7 mouse cellular contexts compared by ENCODE assay signal in the genomic region with DNA sequence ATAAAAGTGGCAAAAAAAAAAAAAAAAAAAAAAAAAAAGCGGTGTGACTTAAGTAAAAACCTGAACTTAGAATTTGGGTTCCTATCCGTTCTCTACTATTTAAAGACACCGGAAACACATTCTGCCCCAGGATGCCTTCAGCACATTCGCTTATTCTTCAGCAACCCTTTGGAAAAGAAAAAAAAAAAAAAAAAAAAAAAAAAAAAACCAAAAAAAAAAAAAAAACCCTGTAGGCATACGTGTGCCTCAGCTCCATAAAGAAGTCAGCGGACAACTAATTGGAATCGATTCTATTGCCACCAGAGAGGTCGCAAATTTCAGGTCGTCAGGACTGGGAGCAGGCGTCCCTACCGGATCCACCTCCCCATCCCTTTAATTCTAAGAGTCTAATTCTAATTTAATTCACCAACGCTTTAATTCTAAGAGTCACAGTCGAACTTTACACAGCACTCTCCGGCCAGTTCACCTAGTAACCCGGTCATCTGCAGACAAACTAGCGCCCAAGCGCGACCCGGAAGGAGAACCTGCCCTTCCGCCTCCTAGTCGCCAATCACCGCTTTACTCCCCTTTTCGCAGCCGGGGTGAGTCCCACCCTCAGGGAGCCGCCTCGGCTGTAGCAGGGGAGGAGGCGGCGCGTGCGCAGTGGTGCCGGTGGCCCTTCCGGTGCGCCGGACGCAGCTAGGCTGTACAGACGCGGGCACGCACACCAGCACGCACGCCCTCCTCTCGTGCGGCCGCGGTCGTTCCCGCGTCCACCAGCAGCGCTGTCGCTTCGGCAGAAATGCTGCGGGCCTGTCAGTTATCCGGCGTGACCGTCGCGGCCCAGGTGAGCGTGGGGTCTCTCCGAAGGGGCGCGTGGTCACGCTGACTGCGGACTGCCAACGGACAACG. TPM values are rescaled to one million over a fixed set of nuclear protein-coding genes. Genes with fewer than 3 reads are reported as not detected.
DNase-seq lines count a peak whose midpoint lies in the region; ATAC-seq lines count a peak whose summit lies in the region.

Gene Immt, plus strand, starts transcription at position 642 of the 891 bp plus-strand sequence.

- under 1% methylated on average over 63 of the region's 64 CpGs for WGBS in embryonic facial prominence, embryonic 12.5 days
- WGBS in limb, embryonic 11.5 days = under 1% methylated on average over 64 of the region's 64 CpGs
- under 1% methylated on average over 64 of the region's 64 CpGs for WGBS in midbrain, embryonic 14.5 days

- no peaks in the 10 kb centered on the region for H3K9me3 ChIP-seq in embryonic facial prominence, embryonic 12.5 days
- no peaks in the 10 kb centered on the region for H3K9me3 ChIP-seq in limb, embryonic 11.5 days (ENCODE audit: control insufficient read depth, low read length)
- no peaks in the 10 kb centered on the region for H3K9me3 ChIP-seq in midbrain, embryonic 14.5 days (ENCODE audit: control insufficient read depth, low read length)

- H3K4me3 ChIP-seq in embryonic facial prominence, embryonic 12.5 days = peak within 1 kb of the TSS; percentile 81
- peak within 1 kb of the TSS; percentile 80 for H3K4me3 ChIP-seq in limb, embryonic 11.5 days (ENCODE audit: low read depth, low read length)
- H3K4me3 ChIP-seq in midbrain, embryonic 14.5 days (replicated peaks; ENCODE audit: low read depth, low read length) = peak within 1 kb of the TSS; percentile 99

- peak; percentile 99 for ATAC-seq in embryonic facial prominence, embryonic 12.5 days (ENCODE audit: insufficient number of reproducible peaks, insufficient read depth, low FRiP score, low TSS enrichment)
- ATAC-seq in limb, embryonic 11.5 days (ENCODE audit: insufficient number of reproducible peaks, low FRiP score, low TSS enrichment, low read depth) = peak; percentile 99
- ATAC-seq in midbrain, embryonic 14.5 days (ENCODE audit: low FRiP score, low TSS enrichment) = peak; percentile 100

- peak within 1 kb of the TSS; percentile 66 for H3K4me2 ChIP-seq in embryonic facial prominence, embryonic 12.5 days (replicated peaks)
- peak within 1 kb of the TSS; percentile 64 for H3K4me2 ChIP-seq in limb, embryonic 11.5 days (ENCODE audit: low read depth, severe bottlenecking)
- H3K4me2 ChIP-seq in midbrain, embryonic 14.5 days (ENCODE audit: low read length) = peak within 1 kb of the TSS; percentile 82

- peak within 1 kb of the TSS; percentile 69 for H3K9ac ChIP-seq in embryonic facial prominence, embryonic 12.5 days
- peak within 1 kb of the TSS; percentile 86 for H3K9ac ChIP-seq in limb, embryonic 11.5 days (ENCODE audit: low read length)
- peak within 1 kb of the TSS; percentile 88 for H3K9ac ChIP-seq in midbrain, embryonic 14.5 days (replicated peaks; ENCODE audit: low read length)

- H3K27ac ChIP-seq in embryonic facial prominence, embryonic 12.5 days = peak within 1 kb of the TSS; percentile 82
- H3K27ac ChIP-seq in limb, embryonic 11.5 days (replicated peaks; ENCODE audit: low read depth, low read length) = peak within 1 kb of the TSS; percentile 75
- peak within 1 kb of the TSS; percentile 95 for H3K27ac ChIP-seq in midbrain, embryonic 14.5 days (replicated peaks; ENCODE audit: low read depth, low read length)

- no peaks in the 10 kb centered on the region for H3K27me3 ChIP-seq in embryonic facial prominence, embryonic 12.5 days
- H3K27me3 ChIP-seq in limb, embryonic 11.5 days (ENCODE audit: control insufficient read depth, insufficient read depth, low read length) = no peaks in the 10 kb centered on the region
- no peaks in the 10 kb centered on the region for H3K27me3 ChIP-seq in midbrain, embryonic 14.5 days (ENCODE audit: control insufficient read depth, insufficient read depth, low read length)

- peak; percentile 99 for DNase-seq in adrenal gland, postnatal 25 days
- DNase-seq in heart, adult 11 months = peak; percentile 100
- DNase-seq in kidney, adult 18-20 months = peak; percentile 94
- peak; percentile 97 for DNase-seq in limb, embryonic 11.5 days (ENCODE audit: low spot score)
- peak; percentile 99 for DNase-seq in midbrain, embryonic 14.5 days
- peak; percentile 93 for DNase-seq in spleen, adult 18-20 months

- H3K36me3 ChIP-seq in embryonic facial prominence, embryonic 12.5 days = no peaks in the 10 kb centered on the region
- no peaks in the 10 kb centered on the region; the same call in 1 of the 2 replicates for H3K36me3 ChIP-seq in limb, embryonic 11.5 days (ENCODE audit: control insufficient read depth, insufficient read depth, low read length)
- H3K36me3 ChIP-seq in midbrain, embryonic 14.5 days (ENCODE audit: control insufficient read depth, insufficient read depth, low read length) = 0 out of 2 replicates have a peak, but pooled peaks cover 3% of the 10 kb centered on the region

- H3K4me1 ChIP-seq in embryonic facial prominence, embryonic 12.5 days = peaks cover 9% of the 10 kb centered on the region
- H3K4me1 ChIP-seq in limb, embryonic 11.5 days (ENCODE audit: control insufficient read depth, insufficient read depth, low read length) = peaks cover 5% of the 10 kb centered on the region
- peaks cover 13% of the 10 kb centered on the region; the same call in 1 of the 2 replicates for H3K4me1 ChIP-seq in midbrain, embryonic 14.5 days (ENCODE audit: control insufficient read depth, insufficient read depth, low read length)

RNA-seq across cellular contexts. Expression of gene Immt, which starts in this region (rescaled TPM):
- 307 and 331 TPM in 2 replicates for total RNA-seq in adrenal gland, postnatal 25 days (2021)
- 161 and 173 TPM in 2 replicates for polyA plus RNA-seq in embryonic facial prominence, embryonic 12.5 days (2016; fragmentation: Nextera tagmentation; extraction: Ambion mirVana)
- polyA plus RNA-seq in limb, embryonic 11.5 days (2014; fragmentation: Nextera tagmentation; extraction: Ambion mirVana) = 208 and 213 TPM in 2 replicates
- polyA plus RNA-seq in midbrain, embryonic 14.5 days (2014; fragmentation: Nextera tagmentation; extraction: Ambion mirVana) = 161 and 173 TPM in 2 replicates

Comparison
In these comparisons a context has a peak if more than half of its experiments do, and no peak if none do; other contexts are left out.
1. Peak in every context shown above with its lines: DNase-seq, ATAC-seq, H3K4me3 ChIP-seq and H3K27ac ChIP-seq.